Mouse (Mus musculus) brain, embryonic 14.5 days (tissue): Measurements from ENCODE around the gene Smco3.

Experiments used
- CTCF ChIP-seq: fragments of 200-500 bp; IDR thresholded peaks from 2 replicates; pipeline ENCODE4 v1.5.1; 2012; ENCODE audit warnings: inconsistent platforms, mild to moderate bottlenecking, moderate library complexity, borderline replicate concordance; ENCODE audit not compliant: insufficient read depth, insufficient read length; ENCODE audit errors: extremely low read depth
- POLR2A ChIP-seq: fragments of 200-500 bp; IDR thresholded peaks from 2 replicates; pipeline ENCODE4 v1.6.1; 2012; ENCODE audit warnings: mild to moderate bottlenecking, inconsistent platforms, borderline replicate concordance; ENCODE audit not compliant: poor library complexity, insufficient read depth, insufficient read length, severe bottlenecking; ENCODE audit errors: extremely low read depth

GRCm38 (mm10) chr6:136848399-136848798 lies 13.1 kb upstream of the Smco3 start:
- TF ChIP-seq POLR2A, result no peak
- no peak for TF ChIP-seq CTCF
